In genomic region chr9:45120567-45120966, GRCm38 (mm10) we compare ENCODE assay signal across 14 mouse cellular contexts. TPM values are rescaled to one million over a fixed set of nuclear protein-coding genes. Genes with fewer than 3 reads are reported as not detected.
"Had no signal": no experiment of that assay in that cellular context is flagged by ENCODE, and none has a peak within 500 bp of the region (broad histone marks: within the 10 kb centered on the region; RNA-seq: fewer than 3 reads in every experiment).

No protein-coding gene starts in this region.

- H3K27ac ChIP-seq: kidney, postnatal 0 days; limb, embryonic 15.5 days; liver, embryonic 12.5 days; midbrain, embryonic 10.5 days; midbrain, embryonic 15.5 days had no signal

- H3K4me2 ChIP-seq: limb, embryonic 15.5 days; liver, embryonic 12.5 days; lung, embryonic 14.5 days had no signal

- H3K36me3 ChIP-seq: liver, embryonic 12.5 days had no signal

- H3K4me3 ChIP-seq: limb, embryonic 15.5 days; liver, embryonic 12.5 days; midbrain, embryonic 10.5 days; midbrain, embryonic 15.5 days had no signal

- ATAC-seq: liver, embryonic 12.5 days; midbrain, embryonic 15.5 days had no signal

- DNase-seq: kidney, adult 11 months; kidney, adult 9 months; kidney, postnatal 36 days; lung, embryonic 14.5 days; lung, postnatal 10 days; lung, postnatal 4 days; right cerebral cortex, postnatal 4 days; spleen, adult 18-20 months had no signal

- H3K9ac ChIP-seq: limb, embryonic 15.5 days; liver, embryonic 12.5 days; lung, embryonic 14.5 days; midbrain, embryonic 15.5 days had no signal

- H3K27me3 ChIP-seq: limb, embryonic 15.5 days; midbrain, embryonic 15.5 days had no signal

- H3K9me3 ChIP-seq: limb, embryonic 15.5 days; liver, embryonic 12.5 days; midbrain, embryonic 10.5 days; midbrain, embryonic 15.5 days had no signal

RNA-seq across cellular contexts. Expression of gene Scn4b, which starts 17.6 kb away (rescaled TPM):
- polyA plus RNA-seq: lung, embryonic 14.5 days; stomach, embryonic 14.5 days had no signal

RNA-seq across cellular contexts. Expression of gene Jaml, which starts 41.6 kb away (rescaled TPM):
- polyA plus RNA-seq: liver, embryonic 12.5 days had no signal
